Mouse (Mus musculus) lung, postnatal 36 days (tissue): ENCODE measurements around the gene Arhgap33.
"Not testable (repeated sequence)": the region's sequence is repeated elsewhere in the genome, so short reads cannot be mapped to it uniquely, and the experiment has no call there.

Experiments used
- DNase-seq: peaks from one replicate; pipeline ENCODE4 v3.0.0; 2022; ENCODE audit warnings: mixed read lengths

The Arhgap33 gene

GRCm38 (mm10) chr7:30492765-30493164, 42.1 kb downstream of the Arhgap33 start:
- peak; percentile 88 for DNase-seq

- DNase-seq, result no peak
Observed at GRCm38 (mm10) chr7:30490957-30491307, 43.9 kb downstream of the Arhgap33 start.

GRCm38 (mm10) chr7:30490251-30490956, 44.5 kb downstream of the Arhgap33 start:
- peak; percentile 38 for DNase-seq

GRCm38 (mm10) chr7:30484250-30484649, 50.6 kb downstream of the Arhgap33 start:
- DNase-seq, result no peak

- DNase-seq, result no peak
Observed at GRCm38 (mm10) chr7:30477415-30478381, 57.2 kb downstream of the Arhgap33 start.

GRCm38 (mm10) chr7:30476136-30476535, 58.7 kb downstream of the Arhgap33 start:
- not testable (repeated sequence) for DNase-seq

- no peak for DNase-seq
Observed at GRCm38 (mm10) chr7:30474999-30475398, 59.9 kb downstream of the Arhgap33 start.

GRCm38 (mm10) chr7:30472411-30472810, 62.4 kb downstream of the Arhgap33 start:
- peak; percentile 53 for DNase-seq
